Mouse (Mus musculus) kidney, embryonic 14.5 days (tissue): ENCODE measurements around the gene Tmc7. TPM values are rescaled to one million over a fixed set of nuclear protein-coding genes. Genes with fewer than 3 reads are reported as not detected.

Experiments
- ATAC-seq: fragments of 200-750 bp; cut with Nextera tagmentation; 2 replicates; pipeline ENCODE4 v1.8.0; 2017; ENCODE audit warnings: moderate number of reproducible peaks, mild to moderate bottlenecking, moderate TSS enrichment, moderate library complexity; ENCODE audit not compliant: low FRiP score, low TSS enrichment
- H3K27ac ChIP-seq: fragments of 300-500 bp; sonication (generic); 2 replicates; pipeline ENCODE4 v1.5.1; 2014; ENCODE audit warnings: low read depth, mild to moderate bottlenecking, low read length, moderate library complexity, mixed read lengths
- H3K27me3 ChIP-seq: fragments of 300-500 bp; sonication (generic); 2 replicates; pipeline ENCODE4 v1.6.1; 2014; ENCODE audit warnings: mild to moderate bottlenecking, low read length; ENCODE audit not compliant: control insufficient read depth, insufficient read depth
- H3K36me3 ChIP-seq: fragments of 300-500 bp; sonication (generic); 2 replicates; pipeline ENCODE4 v1.6.1; 2014; ENCODE audit warnings: low read length, mixed read lengths; ENCODE audit not compliant: control insufficient read depth, insufficient read depth
- H3K4me1 ChIP-seq: fragments of 300-500 bp; sonication (generic); 2 replicates; pipeline ENCODE4 v1.6.1; 2014; ENCODE audit warnings: low read length, mixed read lengths; ENCODE audit not compliant: control insufficient read depth, insufficient read depth
- H3K4me2 ChIP-seq: fragments of 300-500 bp; sonication (generic); replicated peaks from 2 replicates; pipeline ENCODE4 v1.6.1; 2014; ENCODE audit warnings: low read depth, mild to moderate bottlenecking, low read length
- H3K4me3 ChIP-seq: fragments of 300-500 bp; sonication (generic); 2 replicates; pipeline ENCODE4 v1.5.1; 2014; ENCODE audit warnings: mild to moderate bottlenecking, low read length
- H3K9ac ChIP-seq: fragments of 300-500 bp; sonication (generic); 2 replicates; pipeline ENCODE4 v1.6.1; 2014; ENCODE audit warnings: low read depth, mild to moderate bottlenecking, low read length, moderate library complexity
- H3K9me3 ChIP-seq: fragments of 300-500 bp; sonication (generic); 2 replicates; pipeline ENCODE4 v1.6.1; 2016; ENCODE audit warnings: low read length; ENCODE audit not compliant: control insufficient read depth
- WGBS: fragments of 180-500 bp; shearing (Covaris S2); extraction: QIAGEN DNeasy Blood & Tissue Kit; methylation state at CpG from one replicate; pipeline ENCODE4 v1.1.7; 2014; 5-methylcytosine and 5-hydroxymethylcytosine counted together
- polyA plus RNA-seq: library from polyadenylated mRNA; unstranded; fragments of >200 nt; fragmentation: Nextera tagmentation; extraction: Ambion mirVana; gene quantifications from 2 replicates; pipeline ENCODE4 v1.2.1, GENCODE M21; 2014

Gene Tmc7
- polyA plus RNA-seq, 1 experiment from 2014 or later: 2.7 TPM

DNA sequence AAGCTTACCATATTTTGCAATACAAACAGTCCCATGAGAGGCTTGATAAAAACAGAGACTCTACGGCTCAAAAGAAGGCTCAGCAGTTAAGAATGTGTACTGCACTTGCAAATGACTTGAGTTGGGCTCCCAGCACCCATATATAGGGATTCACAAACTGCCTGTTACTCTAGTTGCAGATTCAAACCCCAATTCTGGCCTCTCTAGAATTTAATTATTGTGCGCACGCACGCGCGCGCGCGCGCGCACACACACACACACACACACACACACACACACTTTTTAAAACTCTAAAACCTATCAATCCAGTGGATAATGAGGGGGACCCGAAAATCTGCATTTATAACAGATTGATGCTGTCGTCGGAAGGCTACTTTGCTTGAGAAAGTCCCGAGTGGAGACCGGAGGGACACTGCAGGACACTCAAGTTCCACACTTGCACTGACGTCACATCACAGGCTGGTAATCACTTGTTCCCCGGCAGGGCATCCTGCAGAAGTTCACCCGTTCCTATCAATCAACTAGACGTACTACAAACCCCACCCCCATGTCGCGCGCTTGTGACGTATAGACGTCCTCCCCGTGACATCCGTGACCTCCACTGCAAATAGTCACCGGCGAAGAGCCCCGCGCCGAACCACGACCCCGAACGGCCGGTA, 51.9 kb downstream of the Tmc7 start:
- Histone ChIP-seq H3K4me2 (peak overlapping the region; percentile 46), H3K36me3 (peaks cover 9% of the 10 kb centered on the region; the same call in 1 of the 2 replicates), H3K9ac (peak overlapping the region; percentile 64), H3K9me3 (no peaks in the 10 kb centered on the region), H3K27ac (peak overlapping the region; percentile 90), H3K27me3 (no peaks in the 10 kb centered on the region), H3K4me3 (peak overlapping the region; percentile 52), H3K4me1 (no peaks in the 10 kb centered on the region)
- ATAC-seq: peak; percentile 92
- WGBS: under 1% methylated on average over 36 of the region's 36 CpGs

- no peak overlapping the region for H3K4me3 ChIP-seq
- no peak for ATAC-seq
- no peaks in the 10 kb centered on the region for H3K4me1 ChIP-seq
- 87% methylated on average over 4 of the region's 4 CpGs for WGBS
- H3K27ac ChIP-seq: no peak overlapping the region
- H3K4me2 ChIP-seq: no peak overlapping the region
- no peak overlapping the region for H3K9ac ChIP-seq
- no peaks in the 10 kb centered on the region for H3K9me3 ChIP-seq
- no peaks in the 10 kb centered on the region for H3K27me3 ChIP-seq
- H3K36me3 ChIP-seq: peaks cover 39% of the 10 kb centered on the region
Observed at GRCm38 (mm10) chr7:118526967-118527366, 57.6 kb downstream of the Tmc7 start.

DNA sequence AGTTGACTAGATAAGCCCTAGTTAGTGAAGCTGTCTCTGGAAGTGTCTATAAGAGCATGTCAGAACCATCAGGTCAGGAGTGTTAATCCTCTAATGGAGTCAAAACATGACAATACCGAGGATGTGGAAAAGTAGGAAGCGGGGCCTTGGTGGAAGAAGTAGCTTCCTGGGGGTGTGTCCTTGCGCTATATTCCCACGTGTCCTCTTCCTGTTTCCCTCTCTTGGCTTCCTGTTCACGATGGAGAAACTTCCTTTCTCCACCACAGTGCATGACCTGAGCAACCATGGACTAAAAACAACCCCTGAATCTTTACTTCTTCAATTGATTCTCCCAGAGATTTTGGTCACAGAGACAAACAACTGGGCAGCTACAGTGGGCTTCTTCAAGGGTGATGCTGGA, 62.5 kb downstream of the Tmc7 start:
- H3K27me3 ChIP-seq: no peaks in the 10 kb centered on the region
- ATAC-seq: no peak
- no peaks in the 10 kb centered on the region for H3K9me3 ChIP-seq
- 91% methylated on average over 5 of the region's 5 CpGs for WGBS
- H3K36me3 ChIP-seq: peaks cover 25% of the 10 kb centered on the region
- H3K27ac ChIP-seq: no peak overlapping the region
- H3K4me3 ChIP-seq: no peak overlapping the region
- H3K4me1 ChIP-seq: no peaks in the 10 kb centered on the region
- no peak overlapping the region for H3K4me2 ChIP-seq
- H3K9ac ChIP-seq: no peak overlapping the region

- Histone ChIP-seq H3K4me2 (no peak overlapping the region), H3K9me3 (no peaks in the 10 kb centered on the region), H3K4me3 (no peak overlapping the region), H3K4me1 (no peaks in the 10 kb centered on the region), H3K27ac (no peak overlapping the region), H3K9ac (no peak overlapping the region), H3K27me3 (no peaks in the 10 kb centered on the region), H3K36me3 (peaks cover 6% of the 10 kb centered on the region; the same call in 1 of the 2 replicates)
- no peak for ATAC-seq
- WGBS: 79% methylated on average over 8 of the region's 8 CpGs
Observed at GRCm38 (mm10) chr7:118519661-118520060, 64.9 kb downstream of the Tmc7 start.

- WGBS: 3% methylated on average over 18 of the region's 18 CpGs
- H3K27me3 ChIP-seq: no peaks in the 10 kb centered on the region
- no peak overlapping the region for H3K4me2 ChIP-seq
- H3K36me3 ChIP-seq: no peaks in the 10 kb centered on the region; the same call in 1 of the 2 replicates
- H3K4me3 ChIP-seq: no peak overlapping the region
- no peak overlapping the region for H3K27ac ChIP-seq
- no peaks in the 10 kb centered on the region for H3K4me1 ChIP-seq
- H3K9ac ChIP-seq: no peak overlapping the region
- H3K9me3 ChIP-seq: no peaks in the 10 kb centered on the region
- ATAC-seq: peak; percentile 85
Observed at GRCm38 (mm10) chr7:118518687-118519086, 65.8 kb downstream of the Tmc7 start.

DNA sequence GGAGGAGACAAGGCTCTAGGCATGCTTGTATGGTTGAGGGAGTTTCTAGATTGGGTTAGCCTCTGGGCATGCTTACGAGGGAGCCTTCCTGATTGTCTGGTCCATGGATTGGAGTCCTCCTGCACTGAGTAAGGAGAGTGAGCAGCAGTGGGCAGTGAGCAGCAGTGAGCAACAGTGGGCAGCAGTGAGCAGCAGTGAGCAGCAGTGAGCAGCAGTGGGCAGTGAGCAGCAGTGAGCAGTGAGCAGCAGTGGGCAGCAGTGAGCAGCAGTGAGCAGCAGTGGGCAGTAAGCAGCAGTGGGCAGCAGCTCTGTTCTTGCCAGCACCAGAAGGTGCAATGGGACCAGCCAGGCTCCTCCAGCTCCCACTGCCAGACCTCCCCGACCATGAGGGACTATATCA, 66.7 kb downstream of the Tmc7 start:
- 71% methylated on average over 2 of the region's 2 CpGs for WGBS
- no peaks in the 10 kb centered on the region for H3K9me3 ChIP-seq
- H3K27ac ChIP-seq: no peak overlapping the region
- no peak overlapping the region for H3K9ac ChIP-seq
- no peaks in the 10 kb centered on the region for H3K36me3 ChIP-seq
- no peak overlapping the region for H3K4me2 ChIP-seq
- no peaks in the 10 kb centered on the region for H3K27me3 ChIP-seq
- H3K4me1 ChIP-seq: 0 out of 2 replicates have a peak, but pooled peaks cover 3% of the 10 kb centered on the region
- no peak overlapping the region for H3K4me3 ChIP-seq
- ATAC-seq: peak; percentile 37; the same call in 1 of the 2 replicates

DNA sequence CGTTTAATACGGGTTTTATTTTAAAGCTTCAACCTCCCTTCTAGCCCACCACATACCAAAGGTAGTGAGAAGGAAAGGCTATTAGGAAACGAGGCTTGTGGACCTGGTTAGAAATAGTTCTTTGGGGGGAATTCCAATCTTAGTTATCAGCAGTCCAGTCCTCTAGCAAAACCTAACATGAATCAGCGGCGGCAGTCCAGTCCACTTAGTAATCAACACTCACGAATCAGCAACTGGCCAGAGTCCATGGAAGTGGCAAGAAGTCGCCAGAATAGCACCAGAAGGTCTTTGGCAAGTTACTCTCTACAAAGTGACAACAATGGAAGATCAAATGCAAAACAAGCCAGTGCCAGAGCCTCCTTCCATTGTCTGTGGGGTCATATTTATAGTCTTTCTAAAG, 76.0 kb downstream of the Tmc7 start:
- Histone ChIP-seq H3K27ac (no peak overlapping the region), H3K4me2 (no peak overlapping the region), H3K4me1 (0 out of 2 replicates have a peak, but pooled peaks cover 3% of the 10 kb centered on the region), H3K27me3 (no peaks in the 10 kb centered on the region), H3K9ac (no peak overlapping the region), H3K4me3 (no peak overlapping the region), H3K36me3 (no peaks in the 10 kb centered on the region), H3K9me3 (no peaks in the 10 kb centered on the region)
- WGBS: 82% methylated on average over 7 of the region's 7 CpGs
- no peak for ATAC-seq

DNA sequence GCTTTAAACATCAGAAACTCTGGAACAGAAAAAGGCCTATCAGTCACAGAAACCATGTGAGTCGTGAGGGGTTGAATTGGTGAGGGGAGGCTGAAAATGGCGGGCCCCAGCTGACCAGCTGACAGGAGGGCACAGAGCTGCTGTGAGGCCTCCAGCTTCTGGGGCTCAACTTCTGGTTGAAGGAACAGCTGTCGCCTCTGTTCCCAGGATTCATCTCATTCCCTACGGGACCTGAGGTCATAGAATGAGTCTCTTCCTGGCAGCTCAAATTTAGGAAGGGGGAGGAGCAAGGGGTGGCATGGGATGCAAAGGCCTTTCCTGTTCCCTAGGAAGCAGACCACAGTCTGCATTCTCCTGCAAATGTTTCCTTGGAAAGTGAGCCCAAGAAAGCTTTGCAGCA, 80.7 kb downstream of the Tmc7 start:
- WGBS: 44% methylated on average over 4 of the region's 4 CpGs
- Histone ChIP-seq H3K9me3 (no peaks in the 10 kb centered on the region), H3K27me3 (no peaks in the 10 kb centered on the region), H3K4me3 (no peak overlapping the region), H3K27ac (no peak overlapping the region), H3K4me1 (no peaks in the 10 kb centered on the region), H3K9ac (no peak overlapping the region), H3K4me2 (no peak overlapping the region), H3K36me3 (no peaks in the 10 kb centered on the region)
- ATAC-seq: no peak

GRCm38 (mm10) chr7:118502333-118502732, 82.2 kb downstream of the Tmc7 start:
- Histone ChIP-seq H3K4me2 (no peak overlapping the region), H3K36me3 (no peaks in the 10 kb centered on the region), H3K27me3 (no peaks in the 10 kb centered on the region), H3K4me3 (no peak overlapping the region), H3K9ac (no peak overlapping the region), H3K27ac (no peak overlapping the region), H3K9me3 (peaks cover 3% of the 10 kb centered on the region; the same call in 1 of the 2 replicates), H3K4me1 (no peaks in the 10 kb centered on the region)
- ATAC-seq: no peak
- WGBS: 74% methylated on average over 8 of the region's 8 CpGs
